Mouse (Mus musculus) forebrain, embryonic 11.5 days (tissue): ENCODE measurements around the gene Ccdc9. TPM values are rescaled to one million over a fixed set of nuclear protein-coding genes. Genes with fewer than 3 reads are reported as not detected.

Experiments used
- ATAC-seq: fragments of 200-750 bp; cut with Nextera tagmentation; replicated peaks from 2 replicates; pipeline ENCODE4 v1.8.0; 2017; ENCODE audit warnings: moderate TSS enrichment; ENCODE audit not compliant: low FRiP score
- DNase-seq: peaks from one replicate; pipeline ENCODE4 v3.0.0-alpha.2; 2017; ENCODE audit warnings: low spot score
- H3K27ac ChIP-seq: fragments of 300-500 bp; sonication (generic); 2 replicates; pipeline ENCODE4 v1.5.1; 2014; ENCODE audit warnings: low read depth, low read length
- H3K27me3 ChIP-seq: fragments of 300-500 bp; sonication (generic); 2 replicates; pipeline ENCODE4 v1.6.1; 2014; ENCODE audit warnings: mild to moderate bottlenecking, low read length, mixed read lengths; ENCODE audit not compliant: control insufficient read depth, insufficient read depth
- H3K36me3 ChIP-seq: fragments of 300-500 bp; sonication (generic); 2 replicates; pipeline ENCODE4 v1.6.1; 2014; ENCODE audit warnings: mild to moderate bottlenecking, low read length, moderate library complexity, mixed read lengths; ENCODE audit not compliant: control insufficient read depth, insufficient read depth
- H3K4me1 ChIP-seq: fragments of 300-500 bp; sonication (generic); replicated peaks from 2 replicates; pipeline ENCODE4 v1.6.1; 2014; ENCODE audit warnings: low read length, mixed read lengths; ENCODE audit not compliant: control insufficient read depth, insufficient read depth
- H3K4me2 ChIP-seq: fragments of 300-500 bp; sonication (generic); 2 replicates; pipeline ENCODE4 v1.6.1; 2014; ENCODE audit warnings: low read depth, mild to moderate bottlenecking, low read length, moderate library complexity, mixed read lengths; ENCODE audit not compliant: severe bottlenecking
- H3K4me3 ChIP-seq: fragments of 300-500 bp; sonication (generic); 2 replicates; pipeline ENCODE4 v1.5.1; 2014; ENCODE audit warnings: low read depth, low read length
- H3K9ac ChIP-seq: fragments of 300-500 bp; sonication (generic); 2 replicates; pipeline ENCODE4 v1.6.1; 2014; ENCODE audit warnings: low read length
- H3K9me3 ChIP-seq: fragments of 300-500 bp; sonication (generic); 2 replicates; pipeline ENCODE4 v1.6.1; 2016; ENCODE audit warnings: low read length, mixed read lengths; ENCODE audit not compliant: control insufficient read depth
- WGBS: fragments of 180-500 bp; shearing (Covaris S2); extraction: QIAGEN DNeasy Blood & Tissue Kit; methylation state at CpG from one replicate; pipeline ENCODE4 v1.1.7; 2014; 5-methylcytosine and 5-hydroxymethylcytosine counted together
- polyA plus RNA-seq: library from polyadenylated mRNA; unstranded; fragments of >200 nt; fragmentation: Nextera tagmentation; extraction: Ambion mirVana; gene quantifications from 2 replicates; pipeline ENCODE4 v1.2.1, GENCODE M21; 2014

Ccdc9 gene
- polyA plus RNA-seq, 1 experiment from 2014 or later: 22.3 TPM

DNA sequence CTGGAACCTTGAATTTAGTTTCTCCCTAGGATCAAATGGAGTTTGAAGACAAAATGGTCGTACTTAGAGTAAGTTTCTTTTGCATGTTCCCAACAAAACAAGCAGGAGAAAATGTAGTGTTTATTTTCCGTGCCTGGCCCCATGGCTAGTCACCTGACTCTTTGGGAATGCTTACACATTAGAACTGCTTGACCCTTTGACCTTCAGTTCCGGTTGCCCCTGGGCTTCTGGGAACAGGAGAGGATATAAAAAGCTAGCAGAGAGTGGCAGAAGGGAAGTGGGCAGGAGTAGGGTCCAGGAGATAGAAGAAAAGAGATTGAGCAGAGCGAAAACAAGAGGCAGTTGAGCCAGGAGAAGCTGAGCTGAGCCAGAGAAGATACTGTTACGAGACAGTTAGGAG, 56.7 kb downstream of the Ccdc9 start:
- Histone ChIP-seq H3K4me1 (no peaks in the 10 kb centered on the region), H3K9ac (no peak overlapping the region), H3K4me3 (no peak overlapping the region), H3K9me3 (no peaks in the 10 kb centered on the region; the same call in 1 of the 2 replicates), H3K36me3 (no peaks in the 10 kb centered on the region), H3K27ac (no peak overlapping the region), H3K27me3 (no peaks in the 10 kb centered on the region), H3K4me2 (no peak overlapping the region)
- ATAC-seq: no peak
- WGBS: 62% methylated on average over 5 of the region's 5 CpGs
- DNase-seq: no peak

Other genes starting within 250 kb of the Ccdc9 start
- 10.9 and 11.6 TPM in 2 replicates for gene Bicra, start 238.9 kb downstream of the Ccdc9 start, polyA plus RNA-seq
- gene Zfp541, start 225.0 kb downstream of the Ccdc9 start, polyA plus RNA-seq: not detected in 2 replicates
- 156 and 167 TPM in 2 replicates for gene Napa, start 188.3 kb downstream of the Ccdc9 start, polyA plus RNA-seq
- gene Kptn, start 166.9 kb downstream of the Ccdc9 start, polyA plus RNA-seq: 19.7 and 22.5 TPM in 2 replicates
- gene Slc8a2, start 157.0 kb downstream of the Ccdc9 start, polyA plus RNA-seq: 0.36 and 0.88 TPM in 2 replicates
- gene Meis3, start 111.7 kb downstream of the Ccdc9 start, polyA plus RNA-seq: 77.8 and 79.7 TPM in 2 replicates
- gene Dhx34, start 64.8 kb downstream of the Ccdc9 start, polyA plus RNA-seq: 14.3 and 16.4 TPM in 2 replicates
- gene C5ar2, start 42.6 kb downstream of the Ccdc9 start, polyA plus RNA-seq: 0.12 and 0.25 TPM in 2 replicates
- gene C5ar1, start 27.3 kb downstream of the Ccdc9 start, polyA plus RNA-seq: 0.76 and 1.1 TPM in 2 replicates
- gene Inafm1, start 13.2 kb downstream of the Ccdc9 start, polyA plus RNA-seq: 10.9 and 11.6 TPM in 2 replicates
- 8.0 and 11.5 TPM in 2 replicates for gene Bbc3, start 21.6 kb upstream of the Ccdc9 start, polyA plus RNA-seq
- 427 and 437 TPM in 2 replicates for gene Sae1, start 101.0 kb upstream of the Ccdc9 start, polyA plus RNA-seq
- gene Zc3h4, start 114.1 kb upstream of the Ccdc9 start, polyA plus RNA-seq: 23.9 and 24.2 TPM in 2 replicates
- 48.6 and 52.1 TPM in 2 replicates for gene Tmem160, start 166.0 kb upstream of the Ccdc9 start, polyA plus RNA-seq
- gene Npas1, start 190.9 kb upstream of the Ccdc9 start, polyA plus RNA-seq: 0.55 and 0.63 TPM in 2 replicates